Mouse (Mus musculus) heart, postnatal 0 days (tissue): ENCODE data around the gene Dop1b. TPM values are rescaled to one million over a fixed set of nuclear protein-coding genes. Genes with fewer than 3 reads are reported as not detected.
"Not testable (repeated sequence)": the region's sequence is repeated elsewhere in the genome, so short reads cannot be mapped to it uniquely, and the experiment has no call there.

ENCODE experiments used
- ATAC-seq: fragments of 200-750 bp; cut with Nextera tagmentation; 2 replicates; pipeline ENCODE4 v1.8.0; 2017; ENCODE audit warnings: low read depth, moderate number of reproducible peaks, moderate library complexity; ENCODE audit not compliant: insufficient read depth
- DNase-seq: peaks from one replicate; pipeline ENCODE4 v3.0.0-alpha.2; 2016; ENCODE audit warnings: low spot score
- H3K27ac ChIP-seq: fragments of 300-500 bp; sonication (generic); 2 replicates; pipeline ENCODE4 v1.5.1; 2014; ENCODE audit warnings: low read depth, mild to moderate bottlenecking
- H3K27me3 ChIP-seq: fragments of 300-500 bp; sonication (generic); 2 replicates; pipeline ENCODE4 v1.6.1; 2014; ENCODE audit warnings: low read length, mixed read lengths; ENCODE audit not compliant: control insufficient read depth, insufficient read depth
- H3K36me3 ChIP-seq: fragments of 300-500 bp; sonication (generic); replicated peaks from 2 replicates; pipeline ENCODE4 v1.6.1; 2014; ENCODE audit warnings: low read length, mixed read lengths; ENCODE audit not compliant: control insufficient read depth, insufficient read depth
- H3K4me1 ChIP-seq: fragments of 300-500 bp; sonication (generic); 2 replicates; pipeline ENCODE4 v1.6.1; 2014; ENCODE audit warnings: antibody characterized with exemption; ENCODE audit not compliant: control insufficient read depth, insufficient read depth
- H3K4me2 ChIP-seq: fragments of 300-500 bp; sonication (generic); 2 replicates; pipeline ENCODE4 v1.6.1; 2014; ENCODE audit warnings: low read depth, mild to moderate bottlenecking, low read length, moderate library complexity
- H3K4me3 ChIP-seq: fragments of 300-500 bp; sonication (generic); 2 replicates; pipeline ENCODE4 v1.5.1; 2014; ENCODE audit warnings: low read depth, low read length
- H3K9ac ChIP-seq: fragments of 300-500 bp; sonication (generic); replicated peaks from 2 replicates; pipeline ENCODE4 v1.6.1; 2014; ENCODE audit warnings: low read depth, low read length, mixed read lengths
- H3K9me3 ChIP-seq: fragments of 300-500 bp; sonication (generic); replicated peaks from 2 replicates; pipeline ENCODE4 v1.6.1; 2016; ENCODE audit warnings: low read length; ENCODE audit not compliant: control insufficient read depth
- CTCF ChIP-seq: IDR thresholded peaks from 2 replicates; pipeline ENCODE4 v1.5.1; 2016; ENCODE audit warnings: antibody characterized with exemption, control low read depth, low read depth
- EP300 ChIP-seq: IDR thresholded peaks from 2 replicates; pipeline ENCODE4 v1.6.1; 2016; ENCODE audit warnings: antibody characterized with exemption, low read depth
- WGBS: fragments of 180-500 bp; shearing (Covaris S2); extraction: QIAGEN DNeasy Blood & Tissue Kit; methylation state at CpG from one replicate; pipeline ENCODE4 v1.1.7; 2014; 5-methylcytosine and 5-hydroxymethylcytosine counted together
- polyA plus RNA-seq: library from polyadenylated mRNA; unstranded; fragments of >200 nt; fragmentation: Nextera tagmentation; extraction: Ambion mirVana; gene quantifications from 2 replicates; pipeline ENCODE4 v1.2.1, GENCODE M21; 2015
- total RNA-seq: library from RNA; depleted of rRNA; stranded (reverse); fragments of >200 nt; gene quantifications from 2 replicates; pipeline ENCODE4 v1.2.3, GENCODE M21; 2014; ENCODE audit warnings: low replicate concordance

Gene Dop1b
- total and polyA plus RNA-seq, 2 experiments from 2014 or later = 6.0 to 13.2 TPM

GRCm38 (mm10) chr16:93818691-93819324 is 107.1 kb downstream of the Dop1b start:
- no peak for DNase-seq
- Histone ChIP-seq H3K4me3 (no peak overlapping the region), H3K4me1 (peaks cover 8% of the 10 kb centered on the region; the same call in 1 of the 2 replicates), H3K36me3 (no peaks in the 10 kb centered on the region), H3K9ac (no peak overlapping the region), H3K4me2 (no peak overlapping the region), H3K9me3 (peaks cover 14% of the 10 kb centered on the region), H3K27me3 (no peaks in the 10 kb centered on the region), H3K27ac (no peak overlapping the region)
- TF ChIP-seq CTCF (no peak), EP300 (no peak)
- WGBS = 45% methylated on average over 12 of the region's 12 CpGs
- ATAC-seq = no peak

- DNase-seq = no peak
- peaks cover 8% of the 10 kb centered on the region; the same call in 1 of the 2 replicates for H3K4me1 ChIP-seq
- no peaks in the 10 kb centered on the region for H3K36me3 ChIP-seq
- 58% methylated on average over 4 of the region's 4 CpGs for WGBS
- ATAC-seq = no peak
- no peak overlapping the region for H3K4me3 ChIP-seq
- H3K9ac ChIP-seq = no peak overlapping the region
- no peak overlapping the region for H3K4me2 ChIP-seq
- H3K27me3 ChIP-seq = no peaks in the 10 kb centered on the region
- H3K27ac ChIP-seq = no peak overlapping the region
- TF ChIP-seq EP300 (no peak), CTCF (no peak)
- H3K9me3 ChIP-seq = peaks cover 19% of the 10 kb centered on the region
These were observed 107.6 kb downstream of the Dop1b start for GRCm38 (mm10) chr16:93819325-93819696.

- DNase-seq (no peak), ATAC-seq (no peak)
- no peak overlapping the region for H3K4me2 ChIP-seq
- peaks cover 8% of the 10 kb centered on the region; the same call in 1 of the 2 replicates for H3K4me1 ChIP-seq
- whole genome bisulfite sequencing = 77% methylated on average over 1 of the region's 1 CpGs
- H3K27me3 ChIP-seq = no peaks in the 10 kb centered on the region
- no peak overlapping the region for H3K9ac ChIP-seq
- no peak overlapping the region for H3K4me3 ChIP-seq
- TF ChIP-seq EP300 (no peak), CTCF (no peak)
- H3K36me3 ChIP-seq = no peaks in the 10 kb centered on the region
- H3K27ac ChIP-seq = no peak overlapping the region
- H3K9me3 ChIP-seq = peaks cover 20% of the 10 kb centered on the region
These were observed 108.3 kb downstream of the Dop1b start for GRCm38 (mm10) chr16:93820040-93820439.

- Histone ChIP-seq H3K4me1 (peaks cover 4% of the 10 kb centered on the region; the same call in 1 of the 2 replicates), H3K9me3 (peaks cover 20% of the 10 kb centered on the region), H3K9ac (no peak overlapping the region), H3K4me3 (no peak overlapping the region), H3K36me3 (no peaks in the 10 kb centered on the region), H3K4me2 (no peak overlapping the region), H3K27ac (no peak overlapping the region), H3K27me3 (no peaks in the 10 kb centered on the region)
- no peak for DNase-seq
- TF ChIP-seq EP300 = no peak
- TF ChIP-seq CTCF = no peak
- WGBS = 76% methylated on average over 3 of the region's 3 CpGs
- no peak for ATAC-seq
These were observed 110.0 kb downstream of the Dop1b start for GRCm38 (mm10) chr16:93821706-93822105.

- not testable (repeated sequence) for H3K4me2 ChIP-seq, H3K27ac ChIP-seq, H3K4me3 ChIP-seq, ATAC-seq, DNase-seq, H3K9ac ChIP-seq, H3K27me3 ChIP-seq, H3K36me3 ChIP-seq, H3K4me1 ChIP-seq
- peaks cover 20% of the 10 kb centered on the region for H3K9me3 ChIP-seq
- 52% methylated on average over 5 of the region's 8 CpGs for WGBS
These were observed 110.9 kb downstream of the Dop1b start for GRCm38 (mm10) chr16:93822433-93823225.

- Histone ChIP-seq H3K4me3 (no peak overlapping the region), H3K27ac (no peak overlapping the region), H3K4me1 (no peaks in the 10 kb centered on the region), H3K36me3 (no peaks in the 10 kb centered on the region), H3K9me3 (peaks cover 20% of the 10 kb centered on the region), H3K9ac (no peak overlapping the region), H3K4me2 (no peak overlapping the region), H3K27me3 (no peaks in the 10 kb centered on the region)
- 85% methylated on average over 4 of the region's 4 CpGs for WGBS
- DNase-seq = no peak
- no peak for TF ChIP-seq CTCF
- TF ChIP-seq EP300 = no peak
- ATAC-seq = no peak
These were observed 113.1 kb downstream of the Dop1b start for GRCm38 (mm10) chr16:93824799-93825198.
